Mouse (Mus musculus) mesoderm, embryonic 11.5 days (tissue): Measurements from ENCODE around the gene Dcaf17.

Experiments
- DNase-seq: peaks from one replicate; pipeline ENCODE4 v3.0.0-alpha.2; 2012; ENCODE audit warnings: low read depth, low spot score

Gene Dcaf17

DNA sequence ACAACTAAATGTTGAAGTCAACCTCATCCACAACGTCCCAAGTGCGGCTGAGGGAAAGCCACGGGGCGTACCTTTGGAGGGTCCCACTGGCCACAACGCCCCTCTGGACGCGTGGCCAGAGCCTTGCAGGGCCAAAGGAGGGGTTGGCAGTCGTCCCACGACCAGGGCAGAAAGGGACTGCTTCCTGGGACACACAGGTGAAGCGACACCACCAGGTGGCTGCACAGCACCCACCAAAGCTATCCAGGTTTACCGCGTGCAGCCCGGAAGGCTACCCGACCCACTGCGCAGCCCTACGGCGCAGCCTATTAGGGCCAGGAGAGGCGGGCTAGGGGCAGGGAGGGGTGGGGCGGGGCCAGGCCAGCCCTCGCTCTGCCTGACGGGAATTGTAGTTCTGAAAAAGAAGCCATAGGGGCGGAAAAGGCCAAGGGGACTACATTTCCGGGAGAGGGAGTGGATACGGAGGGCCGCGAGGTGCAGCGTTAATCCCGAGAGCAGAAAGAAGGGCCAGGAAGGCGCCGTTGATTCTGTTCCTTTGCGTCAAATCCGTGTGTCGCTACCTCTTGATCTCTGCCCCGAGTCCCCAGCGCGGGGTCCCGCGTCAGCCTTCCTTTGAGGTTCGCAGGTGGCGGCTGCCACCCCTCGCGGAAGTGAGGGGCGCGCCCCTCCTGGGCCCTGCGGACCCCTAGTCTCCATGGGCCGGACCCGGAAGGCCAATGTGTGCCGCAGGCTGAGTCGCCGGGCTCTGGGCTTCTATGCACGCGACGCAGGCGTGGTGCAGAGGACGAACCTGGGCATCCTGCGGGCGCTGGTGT, at the start of gene Dcaf17, which contains the start of gene Mettl8:
TSS of gene Dcaf17 (plus strand) at position 29 of the 815 bp plus-strand sequence.
TSS of gene Mettl8 (minus strand) at position 284 of the 815 bp plus-strand sequence.
- DNase-seq = peak; percentile 96

GRCm38 (mm10) chr2:71011816-71012215, 43.3 kb upstream of the Dcaf17 start:
- no peak for DNase-seq

DNA sequence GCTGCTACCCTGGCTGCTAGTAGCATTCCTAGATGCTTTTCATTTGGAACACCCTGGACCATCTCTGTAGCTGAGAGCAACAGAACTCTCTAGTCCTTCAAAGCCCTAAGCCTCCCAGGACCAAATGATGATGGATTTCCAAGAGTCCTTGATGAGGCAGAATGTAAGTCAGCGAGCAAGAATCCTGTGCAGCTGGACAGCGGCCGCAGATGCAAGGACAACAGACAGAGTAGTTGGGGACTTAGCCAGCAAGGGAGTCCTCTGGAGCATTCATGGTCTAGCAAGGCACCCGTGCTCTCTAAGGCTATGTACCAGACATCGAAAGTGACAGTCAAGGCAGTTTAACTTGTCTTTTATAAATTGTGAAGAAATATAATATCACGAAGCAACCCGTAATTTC, 41.6 kb upstream of the Dcaf17 start:
- no peak for DNase-seq

GRCm38 (mm10) chr2:71019277-71019676, 35.9 kb upstream of the Dcaf17 start:
- no peak for DNase-seq

GRCm38 (mm10) chr2:71019704-71020375, 35.3 kb upstream of the Dcaf17 start:
- no peak for DNase-seq

DNA sequence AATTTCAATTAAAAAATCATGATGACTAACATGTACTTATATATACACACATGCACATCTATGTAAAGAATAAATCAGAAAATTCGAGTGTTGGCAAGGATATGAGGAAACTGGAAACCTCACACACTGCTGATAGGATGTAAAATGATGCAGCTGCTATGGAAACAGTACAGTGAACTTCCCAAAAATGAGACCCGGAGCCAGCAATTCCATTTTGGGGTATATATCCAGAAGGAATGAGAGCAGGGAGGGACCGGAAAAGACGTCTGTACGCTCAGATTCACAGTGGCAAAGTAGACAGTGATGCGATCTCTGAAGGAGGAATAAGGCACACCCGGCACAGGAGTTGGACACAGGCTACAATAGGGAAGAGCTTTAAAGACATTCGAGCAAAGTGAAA, 34.5 kb upstream of the Dcaf17 start:
- DNase-seq = no peak

- DNase-seq = no peak
Observed at GRCm38 (mm10) chr2:71022991-71023390, 32.1 kb upstream of the Dcaf17 start.

DNA sequence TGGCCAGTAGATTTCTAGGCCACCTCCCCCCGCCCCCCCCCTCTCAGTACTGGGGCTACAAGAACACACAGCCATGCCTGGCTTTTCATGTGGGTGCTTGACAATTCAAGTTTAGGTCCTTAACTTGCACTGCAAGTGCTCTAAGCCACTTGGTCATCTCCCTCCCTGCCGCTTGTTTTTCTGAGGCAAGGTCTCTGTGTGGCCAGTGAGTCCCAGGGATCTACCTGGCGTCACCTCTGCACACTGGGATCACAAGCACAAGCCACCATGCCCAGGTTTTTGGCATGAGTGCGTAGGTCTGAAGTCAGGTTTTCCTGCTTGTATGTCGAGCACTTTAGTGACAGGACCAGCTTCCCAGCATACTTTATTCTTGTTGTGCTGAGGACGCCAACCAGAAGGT, 31.1 kb upstream of the Dcaf17 start:
- DNase-seq = no peak

DNA sequence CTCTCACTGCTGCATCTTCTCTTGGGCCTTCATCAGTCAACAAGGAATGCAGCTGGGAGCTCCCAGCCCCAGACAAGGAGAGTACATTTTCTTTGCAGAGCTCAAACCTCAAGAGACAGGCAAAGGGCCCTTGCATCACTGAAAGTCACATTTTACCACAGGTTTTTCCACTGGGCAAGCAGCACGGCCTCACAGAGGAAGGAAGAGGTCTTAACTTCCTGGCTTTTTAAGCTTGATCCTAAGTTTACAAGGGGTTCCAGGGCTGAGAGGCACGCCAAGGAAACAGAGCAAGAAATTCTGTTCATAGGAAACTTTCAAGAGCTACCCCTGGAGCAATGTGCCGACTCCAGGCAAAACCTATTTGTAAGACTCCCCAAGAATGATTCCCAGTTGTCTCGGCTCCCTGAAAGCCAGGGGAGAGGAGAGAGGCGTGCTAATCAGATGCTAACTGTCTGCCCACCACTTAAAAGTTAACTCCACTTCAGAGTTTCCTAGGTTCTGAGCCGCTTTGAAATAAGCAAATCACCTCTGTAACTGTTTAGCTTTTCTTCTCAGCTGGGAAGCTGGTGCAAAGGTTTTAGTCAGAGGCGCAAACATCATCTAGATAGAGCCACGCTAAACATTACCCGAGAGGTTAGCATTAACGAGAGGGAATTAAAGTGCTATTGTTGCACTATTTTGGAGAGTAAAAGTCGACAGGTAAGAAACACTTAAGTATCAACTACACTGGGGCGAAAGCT, 29.4 kb upstream of the Dcaf17 start:
- DNase-seq = no peak

DNA sequence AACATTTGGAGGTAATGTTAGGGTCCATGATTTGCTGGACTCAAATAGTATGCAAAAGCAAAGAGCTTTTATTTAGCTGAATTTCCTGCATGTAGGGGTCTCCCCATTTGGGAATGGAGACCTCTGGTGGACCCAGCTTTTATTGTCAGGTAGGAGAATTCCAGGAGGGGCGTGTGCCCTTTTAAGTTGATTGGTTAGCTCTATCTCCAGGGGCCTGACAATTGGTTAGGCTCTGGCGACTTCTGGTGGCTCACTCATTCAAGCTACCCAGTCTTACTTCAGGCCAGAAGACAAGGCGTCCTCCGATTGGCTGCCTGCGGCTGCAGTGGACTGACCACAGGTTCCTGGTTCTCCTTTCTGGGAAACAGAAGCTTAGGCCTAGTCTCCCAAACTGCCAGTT, 28.3 kb upstream of the Dcaf17 start:
- DNase-seq = no peak

GRCm38 (mm10) chr2:71027631-71028030, 27.5 kb upstream of the Dcaf17 start:
- DNase-seq = no peak

DNA sequence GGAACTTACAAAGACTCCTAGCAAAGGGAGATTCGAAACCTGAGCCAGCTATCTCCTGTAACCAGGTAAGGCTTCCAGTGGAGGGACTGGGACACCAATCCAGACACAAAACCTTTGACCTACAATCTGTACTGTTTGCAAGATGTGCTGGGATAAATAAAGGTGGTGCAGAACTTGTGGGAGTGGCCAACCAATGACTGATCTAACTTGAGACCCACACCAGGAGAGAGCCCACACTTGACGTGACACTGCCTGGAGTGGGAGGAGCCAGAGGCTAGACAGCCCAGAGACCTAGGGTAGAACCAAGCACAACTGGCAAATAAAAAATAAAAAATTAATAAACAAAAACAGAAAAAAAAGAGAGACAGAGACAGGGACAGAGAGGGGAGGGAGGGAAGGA, 24.5 kb upstream of the Dcaf17 start:
- no peak for DNase-seq

DNA sequence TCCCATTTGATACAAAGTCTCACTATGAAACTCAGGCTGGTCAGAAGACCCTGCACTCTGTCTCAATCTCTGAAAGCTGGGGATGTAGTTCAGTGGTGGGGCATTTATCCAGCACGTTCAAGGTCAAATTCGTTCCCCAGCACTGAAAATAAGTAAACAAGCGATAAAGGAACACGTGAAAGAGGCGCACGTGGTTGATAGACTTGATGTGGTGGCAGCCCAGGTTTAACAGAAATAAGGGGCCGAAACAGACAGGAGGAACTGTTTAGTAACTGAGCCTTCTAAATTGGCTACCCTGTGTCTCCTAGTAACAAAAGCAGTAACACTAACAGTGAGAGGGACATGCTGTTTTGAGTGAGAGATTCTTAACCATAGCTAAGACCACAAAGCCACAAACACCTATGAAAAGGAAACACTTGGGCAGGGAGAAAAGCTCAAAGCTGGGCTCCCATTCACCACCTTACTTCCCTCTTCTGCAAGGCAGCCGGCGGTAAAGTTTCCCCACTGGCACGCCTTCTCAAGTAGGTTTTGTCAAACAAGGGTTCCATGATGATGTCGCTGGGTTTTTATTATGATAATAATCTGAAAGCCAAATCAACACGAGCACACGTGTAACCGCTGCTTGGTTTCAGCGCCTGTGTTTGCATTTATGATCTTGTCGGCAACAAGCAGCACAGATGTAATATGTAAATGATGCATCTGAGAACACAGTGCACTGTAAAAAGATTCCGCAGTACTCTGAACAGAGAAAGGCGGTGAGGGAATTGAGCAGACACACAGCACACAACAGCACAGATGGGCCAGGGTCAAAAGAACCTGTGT, 22.9 kb upstream of the Dcaf17 start:
- no peak for DNase-seq

DNA sequence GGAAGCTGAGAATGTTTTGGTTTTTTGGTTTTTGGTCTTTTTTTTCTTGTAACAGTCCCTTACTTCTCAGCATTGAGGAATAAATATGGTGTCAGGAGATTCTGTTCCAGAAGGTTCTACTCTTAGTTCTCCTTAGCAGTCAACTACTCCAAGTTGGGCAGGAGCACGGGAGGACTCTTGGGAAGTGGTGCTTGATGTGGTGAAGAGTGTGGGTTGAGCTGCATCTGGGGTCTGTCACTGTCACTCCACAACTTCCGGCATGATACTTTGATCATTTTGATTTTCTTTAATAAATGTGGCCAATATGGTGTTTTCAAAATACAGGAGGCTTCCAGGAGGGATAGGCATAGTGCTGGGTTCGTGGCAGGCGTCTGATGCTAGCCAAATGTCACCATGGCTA, 22.1 kb upstream of the Dcaf17 start:
- no peak for DNase-seq

- no peak for DNase-seq
Observed at GRCm38 (mm10) chr2:71033987-71034386, 21.1 kb upstream of the Dcaf17 start.

GRCm38 (mm10) chr2:71037447-71037846, 17.7 kb upstream of the Dcaf17 start:
- DNase-seq = no peak

DNA sequence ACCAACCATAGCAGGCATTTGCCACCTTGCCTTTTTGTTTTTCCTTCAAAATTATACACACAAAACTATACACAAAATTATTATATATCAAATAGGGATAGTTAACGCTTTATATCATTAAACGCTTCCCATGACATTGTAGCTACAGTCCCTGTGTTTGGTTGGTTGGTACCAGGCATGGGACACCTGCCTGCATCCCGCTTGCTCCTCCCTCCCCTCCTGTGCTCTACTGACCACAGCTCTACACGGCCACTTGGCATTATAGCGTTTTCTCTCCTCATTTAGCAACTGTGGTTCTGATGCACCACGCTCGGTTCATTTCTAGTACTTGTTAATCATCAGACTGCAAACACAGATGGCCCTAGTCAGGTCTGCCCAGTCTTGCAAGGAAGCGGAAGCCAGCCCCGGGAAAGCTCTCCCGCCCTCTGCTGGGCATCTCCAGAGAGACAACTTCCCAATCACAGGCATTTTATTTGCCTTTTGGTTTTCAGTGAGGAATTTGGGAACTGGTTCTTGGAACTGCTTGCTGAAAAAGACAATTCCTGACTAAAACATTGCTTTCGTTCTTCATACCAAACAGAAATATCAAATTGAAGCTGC, 15.5 kb upstream of the Dcaf17 start:
- DNase-seq = peak; percentile 75

DNA sequence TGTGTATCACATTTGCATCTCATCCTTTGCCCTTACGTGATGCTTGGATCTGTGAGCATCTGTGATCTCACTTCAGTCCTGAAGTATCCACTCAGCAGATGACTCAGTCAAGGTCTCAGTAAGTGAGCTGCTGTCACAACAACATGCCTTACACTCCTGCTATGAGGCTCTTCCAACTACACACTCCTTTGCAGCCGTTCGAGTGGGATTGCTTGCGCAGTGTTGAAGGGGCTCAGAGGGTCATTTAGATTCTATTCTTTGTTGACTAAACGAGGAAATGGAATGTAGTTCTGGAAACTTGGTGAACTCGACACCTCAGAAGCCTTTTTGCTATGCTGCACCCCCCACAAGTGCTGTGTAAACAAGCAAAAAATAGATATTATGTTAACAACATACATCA, 9.0 kb upstream of the Dcaf17 start:
- DNase-seq = no peak

- no peak for DNase-seq
Observed at GRCm38 (mm10) chr2:71046751-71047320, 8.3 kb upstream of the Dcaf17 start.

- no peak for DNase-seq
Observed at GRCm38 (mm10) chr2:71048896-71049295, 6.2 kb upstream of the Dcaf17 start.

- DNase-seq = no peak
Observed at GRCm38 (mm10) chr2:71050511-71050910, 4.6 kb upstream of the Dcaf17 start.
